Mouse (Mus musculus): ENCODE measurements at regions not wholly inside any gene's neighbourhood (a gene's known extent, or its start where the extent isn't known, plus 50 kb on each side); places are given as distances from the start of the nearest gene placed in this dataset.
A peak's percentile ranks its signal among the peaks of the same experiment; 100 is the strongest.

DNA sequence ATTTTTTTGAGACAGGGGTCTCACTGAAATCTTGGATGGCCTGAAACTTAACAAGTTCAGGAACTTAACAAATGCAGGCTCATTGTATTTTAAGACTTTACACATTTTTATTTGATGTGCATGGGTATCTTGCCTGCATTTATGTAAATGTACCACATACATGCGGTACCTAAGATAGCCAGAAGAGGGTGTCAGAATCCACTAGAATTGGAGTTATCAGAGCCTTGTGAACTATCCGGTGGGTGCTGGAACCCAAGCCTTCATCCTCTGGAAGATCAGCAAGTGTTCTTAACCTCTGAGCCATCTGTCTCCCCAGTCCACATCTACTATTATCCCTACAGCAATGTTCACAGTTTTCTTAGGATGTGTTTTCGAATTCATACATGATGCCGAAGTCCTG is 245.7 kb upstream of the Id4 start:
- Histone ChIP-seq H3K9me3 (ENCODE audit: control insufficient read depth, low read length) (no peaks in the 10 kb centered on the region), H3K36me3 (ENCODE audit: control insufficient read depth, insufficient read depth, low read length) (no peaks in the 10 kb centered on the region), H3K4me2 (ENCODE audit: low read length) (no peak overlapping the region), H3K27me3 (replicated peaks; ENCODE audit: control insufficient read depth, insufficient read depth, low read length) (no peaks in the 10 kb centered on the region), H3K4me1 (ENCODE audit: control insufficient read depth, insufficient read depth, low read depth, low read length) (0 out of 2 replicates have a peak, but pooled peaks cover 2% of the 10 kb centered on the region), H3K27ac (ENCODE audit: low read depth, low read length) (no peak overlapping the region), H3K9ac (ENCODE audit: low read depth, low read length) (no peak overlapping the region), H3K4me3 (ENCODE audit: low read length) (no peak overlapping the region)
- no peak for ATAC-seq
- WGBS = 81% methylated on average over 4 of the region's 4 CpGs

DNA sequence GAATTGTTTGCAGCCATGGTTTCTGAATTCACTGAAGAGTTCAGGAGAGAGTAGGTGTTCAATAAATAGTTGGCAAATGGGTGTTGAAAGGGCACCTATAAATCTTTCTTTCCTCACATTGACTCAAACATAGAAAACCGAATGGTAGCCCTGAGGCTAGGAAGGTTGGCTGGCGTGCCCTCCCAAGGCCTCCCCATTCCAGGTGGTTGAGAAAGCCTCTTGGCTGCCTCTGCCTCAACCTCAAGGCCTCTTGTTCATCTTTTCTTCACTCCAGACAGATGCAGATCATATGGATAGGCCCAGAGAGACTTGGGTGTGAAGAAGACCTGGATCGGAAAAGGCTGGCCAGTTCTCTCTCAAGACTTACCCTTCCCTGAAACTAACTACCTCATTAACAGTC is 245.0 kb upstream of the Id4 start:
- Histone ChIP-seq H3K4me2 (ENCODE audit: low read length) (no peak overlapping the region), H3K9me3 (ENCODE audit: control insufficient read depth, low read length) (no peaks in the 10 kb centered on the region), H3K4me3 (ENCODE audit: low read length) (no peak overlapping the region), H3K27ac (ENCODE audit: low read depth, low read length) (no peak overlapping the region), H3K9ac (ENCODE audit: low read depth, low read length) (no peak overlapping the region), H3K36me3 (ENCODE audit: control insufficient read depth, insufficient read depth, low read length) (no peaks in the 10 kb centered on the region), H3K27me3 (replicated peaks; ENCODE audit: control insufficient read depth, insufficient read depth, low read length) (no peaks in the 10 kb centered on the region), H3K4me1 (ENCODE audit: control insufficient read depth, insufficient read depth, low read depth, low read length) (0 out of 2 replicates have a peak, but pooled peaks cover 2% of the 10 kb centered on the region)
- ATAC-seq = no peak
- WGBS = 89% methylated on average over 3 of the region's 3 CpGs

DNA sequence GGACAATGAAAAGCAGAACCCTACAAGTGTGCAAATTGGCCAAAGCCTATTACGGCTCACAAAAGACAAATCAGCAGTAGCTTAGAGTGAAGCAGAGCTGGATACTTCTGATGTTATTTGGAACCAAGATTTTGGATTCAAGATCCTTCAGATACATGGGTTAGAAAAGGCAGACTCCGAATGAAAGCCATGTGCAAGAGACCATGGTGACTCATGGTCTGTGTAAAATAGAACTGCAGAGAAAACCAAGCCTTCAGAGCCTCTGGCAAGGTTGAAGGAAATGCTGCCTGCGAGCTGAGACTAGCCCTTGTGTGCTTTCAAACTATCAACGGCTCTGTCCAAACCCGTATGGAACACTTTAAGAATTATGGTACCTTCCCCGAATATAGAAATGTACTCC is 244.4 kb upstream of the Id4 start:
- Histone ChIP-seq H3K9me3 (ENCODE audit: control insufficient read depth, low read length) (no peaks in the 10 kb centered on the region), H3K36me3 (ENCODE audit: control insufficient read depth, insufficient read depth, low read length) (no peaks in the 10 kb centered on the region), H3K4me3 (ENCODE audit: low read length) (no peak overlapping the region), H3K4me1 (ENCODE audit: control insufficient read depth, insufficient read depth, low read depth, low read length) (0 out of 2 replicates have a peak, but pooled peaks cover 2% of the 10 kb centered on the region), H3K9ac (ENCODE audit: low read depth, low read length) (no peak overlapping the region), H3K27ac (ENCODE audit: low read depth, low read length) (no peak overlapping the region), H3K27me3 (replicated peaks; ENCODE audit: control insufficient read depth, insufficient read depth, low read length) (no peaks in the 10 kb centered on the region), H3K4me2 (ENCODE audit: low read length) (no peak overlapping the region)
- 94% methylated on average over 6 of the region's 6 CpGs for WGBS
- no peak for ATAC-seq

DNA sequence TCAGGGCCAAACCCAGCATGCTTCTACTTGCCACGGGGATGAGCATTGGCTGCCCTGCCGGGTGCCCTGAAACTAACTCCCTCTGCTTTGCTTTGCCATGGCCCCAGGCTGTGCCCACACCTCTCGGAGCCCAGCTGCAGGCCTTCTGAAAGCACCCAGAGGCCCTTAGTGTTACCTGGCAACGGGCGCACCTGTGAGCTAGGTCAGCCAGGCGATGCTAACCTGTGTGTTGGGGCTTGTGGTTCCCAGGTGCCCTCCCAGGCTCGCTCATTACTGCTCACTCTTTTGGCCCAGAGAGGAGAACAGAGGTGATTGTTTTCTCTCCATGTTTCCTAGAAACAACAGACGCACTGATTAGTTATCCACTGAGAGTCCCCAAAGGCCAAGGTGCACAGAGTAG is 243.4 kb upstream of the Id4 start:
- WGBS = 74% methylated on average over 8 of the region's 8 CpGs
- Histone ChIP-seq H3K9me3 (ENCODE audit: control insufficient read depth, low read length) (no peaks in the 10 kb centered on the region), H3K9ac (ENCODE audit: low read depth, low read length) (no peak overlapping the region), H3K36me3 (ENCODE audit: control insufficient read depth, insufficient read depth, low read length) (no peaks in the 10 kb centered on the region), H3K4me1 (ENCODE audit: control insufficient read depth, insufficient read depth, low read depth, low read length) (0 out of 2 replicates have a peak, but pooled peaks cover 2% of the 10 kb centered on the region), H3K4me3 (ENCODE audit: low read length) (no peak overlapping the region), H3K4me2 (ENCODE audit: low read length) (no peak overlapping the region), H3K27ac (ENCODE audit: low read depth, low read length) (no peak overlapping the region), H3K27me3 (replicated peaks; ENCODE audit: control insufficient read depth, insufficient read depth, low read length) (no peaks in the 10 kb centered on the region)
- no peak for ATAC-seq

DNA sequence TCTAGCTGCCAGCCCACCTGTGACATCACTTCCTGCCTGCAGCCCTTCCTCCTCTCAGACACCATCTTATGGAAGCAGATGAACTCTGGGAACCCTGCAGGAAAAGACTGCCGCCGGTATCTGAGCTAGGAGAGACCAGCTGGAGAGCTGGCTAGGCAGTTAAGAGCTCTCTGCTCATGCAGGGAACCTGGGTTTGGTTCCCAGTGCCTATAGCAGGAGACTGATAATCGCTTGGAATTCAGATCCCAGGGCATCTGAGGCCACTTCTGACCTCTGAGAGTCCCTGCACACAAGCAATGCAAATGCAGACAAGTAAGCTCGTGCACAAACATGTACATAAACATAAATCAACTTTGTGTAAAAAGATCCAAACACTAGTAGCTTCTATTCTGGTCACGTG is 242.4 kb upstream of the Id4 start:
- no peak for ATAC-seq

DNA sequence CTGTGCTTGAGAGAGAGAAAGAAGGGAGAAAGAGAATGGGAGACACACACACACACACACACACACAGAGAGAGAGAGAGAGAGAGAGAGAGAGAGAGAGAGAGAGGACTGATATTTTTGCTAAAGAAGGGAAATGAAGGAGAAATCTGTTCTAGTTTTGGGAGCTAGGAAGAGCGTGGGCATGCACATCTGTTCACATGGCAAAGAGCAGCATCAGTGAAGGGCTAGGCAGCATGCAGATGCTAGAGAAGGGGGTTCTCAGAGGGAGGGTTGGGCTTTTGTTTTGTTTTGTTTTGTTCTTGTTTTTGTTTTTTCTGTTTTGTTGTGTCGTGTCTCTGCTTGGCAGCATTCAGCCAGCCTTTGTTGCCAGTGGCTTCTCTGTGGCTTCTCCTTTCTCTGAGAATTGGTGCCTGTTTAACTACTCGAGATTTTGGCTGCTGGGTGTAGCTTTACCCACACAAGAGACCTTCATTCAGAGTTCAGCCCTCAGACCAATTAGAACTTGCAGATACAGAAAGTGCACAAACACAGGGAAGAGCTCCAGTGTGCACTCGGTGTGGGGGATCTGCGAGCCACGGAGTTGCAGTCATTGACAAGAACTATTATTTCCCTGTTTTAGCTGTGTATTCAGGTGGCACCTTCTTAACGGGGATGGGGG is 237.9 kb upstream of the Id4 start:
- Histone ChIP-seq H3K4me1 (ENCODE audit: control insufficient read depth, insufficient read depth, low read depth, low read length) (peaks cover 3% of the 10 kb centered on the region; the same call in 1 of the 2 replicates), H3K27me3 (replicated peaks; ENCODE audit: control insufficient read depth, insufficient read depth, low read length) (no peaks in the 10 kb centered on the region), H3K4me2 (ENCODE audit: low read length) (no peak overlapping the region), H3K9me3 (ENCODE audit: control insufficient read depth, low read length) (no peaks in the 10 kb centered on the region), H3K4me3 (ENCODE audit: low read length) (no peak overlapping the region), H3K36me3 (ENCODE audit: control insufficient read depth, insufficient read depth, low read length) (no peaks in the 10 kb centered on the region), H3K9ac (ENCODE audit: low read depth, low read length) (no peak overlapping the region), H3K27ac (ENCODE audit: low read depth, low read length) (no peak overlapping the region)
- 46% methylated on average over 7 of the region's 7 CpGs for WGBS
- no peak for ATAC-seq

More for the DNA sequence above, 242.4 kb upstream of the Id4 start:
- H3K4me2 ChIP-seq (ENCODE audit: low read length) = no peak overlapping the region
- H3K9me3 ChIP-seq (ENCODE audit: control insufficient read depth, low read length) = no peaks in the 10 kb centered on the region
- no peaks in the 10 kb centered on the region for H3K36me3 ChIP-seq (ENCODE audit: control insufficient read depth, insufficient read depth, low read length)
- WGBS = 73% methylated on average over 5 of the region's 5 CpGs
- no peaks in the 10 kb centered on the region for H3K27me3 ChIP-seq (replicated peaks; ENCODE audit: control insufficient read depth, insufficient read depth, low read length)
- H3K4me1 ChIP-seq (ENCODE audit: control insufficient read depth, insufficient read depth, low read depth, low read length) = 0 out of 2 replicates have a peak, but pooled peaks cover 2% of the 10 kb centered on the region
- no peak overlapping the region for H3K9ac ChIP-seq (ENCODE audit: low read depth, low read length)
- H3K4me3 ChIP-seq (ENCODE audit: low read length) = no peak overlapping the region
- no peak overlapping the region for H3K27ac ChIP-seq (ENCODE audit: low read depth, low read length)

DNA sequence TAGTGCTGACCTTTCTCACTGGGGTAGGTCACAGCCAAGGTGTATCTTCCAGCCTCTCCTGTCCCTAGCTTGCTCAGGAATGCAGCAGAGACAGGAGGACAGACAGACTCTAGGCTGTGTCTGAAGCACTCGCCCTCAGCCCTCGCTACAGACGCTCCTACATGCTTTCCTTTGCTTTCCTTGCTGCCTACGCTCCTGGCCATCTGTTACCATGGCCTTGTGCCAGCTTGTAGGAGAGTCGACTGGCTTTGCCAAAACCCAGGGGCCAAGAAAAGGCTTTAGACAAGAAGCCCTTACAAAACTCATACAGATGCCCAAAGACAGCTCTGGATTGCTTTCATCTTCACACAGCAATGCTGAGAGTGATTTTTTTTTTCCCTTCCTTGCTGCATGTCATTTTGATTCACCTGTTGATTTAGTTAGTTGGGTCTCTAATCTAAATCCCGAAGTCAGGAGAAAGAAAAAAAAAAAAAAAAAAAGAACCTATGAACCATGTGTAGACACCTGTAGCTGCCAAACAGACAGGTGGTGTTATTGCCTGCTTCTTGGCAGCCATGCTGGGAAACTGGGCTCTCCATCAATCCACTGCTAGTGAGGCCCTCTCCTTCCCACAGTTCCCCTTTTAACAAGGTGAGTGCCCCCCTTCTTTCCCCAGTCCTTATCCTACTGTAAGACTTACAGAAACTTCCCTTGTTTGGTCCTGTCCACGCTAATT is 233.1 kb upstream of the Id4 start:
- Histone ChIP-seq H3K4me3 (ENCODE audit: low read length) (no peak overlapping the region), H3K27ac (ENCODE audit: low read depth, low read length) (no peak overlapping the region), H3K4me2 (ENCODE audit: low read length) (no peak overlapping the region), H3K9ac (ENCODE audit: low read depth, low read length) (no peak overlapping the region), H3K36me3 (ENCODE audit: control insufficient read depth, insufficient read depth, low read length) (no peaks in the 10 kb centered on the region), H3K27me3 (replicated peaks; ENCODE audit: control insufficient read depth, insufficient read depth, low read length) (no peaks in the 10 kb centered on the region), H3K9me3 (ENCODE audit: control insufficient read depth, low read length) (no peaks in the 10 kb centered on the region), H3K4me1 (ENCODE audit: control insufficient read depth, insufficient read depth, low read depth, low read length) (peaks cover 5% of the 10 kb centered on the region; the same call in 1 of the 2 replicates)
- peak; percentile 80 for ATAC-seq
- WGBS = 31% methylated on average over 7 of the region's 7 CpGs

DNA sequence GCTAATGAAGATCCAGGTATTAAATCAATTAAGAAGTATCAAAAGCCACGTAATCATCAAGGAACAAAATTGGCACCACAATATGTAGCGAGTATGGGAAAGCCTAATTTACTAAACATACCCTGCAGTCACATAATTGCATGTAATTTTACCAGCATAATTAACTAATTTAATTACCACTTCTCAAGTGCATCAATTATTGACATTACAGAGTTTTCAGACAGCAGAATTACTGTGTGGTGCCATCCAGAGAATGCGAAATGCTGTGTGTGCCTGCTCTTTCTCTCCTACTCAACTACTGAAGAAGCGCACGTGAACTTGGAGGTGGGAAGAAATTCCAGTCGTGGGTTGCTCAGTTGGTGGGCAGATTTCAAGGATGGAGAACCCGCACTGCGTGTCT is 229.5 kb upstream of the Id4 start:
- Histone ChIP-seq H3K4me1 (ENCODE audit: control insufficient read depth, insufficient read depth, low read depth, low read length) (peaks cover 5% of the 10 kb centered on the region; the same call in 1 of the 2 replicates), H3K36me3 (ENCODE audit: control insufficient read depth, insufficient read depth, low read length) (no peaks in the 10 kb centered on the region), H3K9me3 (ENCODE audit: control insufficient read depth, low read length) (no peaks in the 10 kb centered on the region), H3K4me2 (ENCODE audit: low read length) (no peak overlapping the region), H3K27ac (ENCODE audit: low read depth, low read length) (no peak overlapping the region), H3K4me3 (ENCODE audit: low read length) (no peak overlapping the region), H3K9ac (ENCODE audit: low read depth, low read length) (no peak overlapping the region), H3K27me3 (replicated peaks; ENCODE audit: control insufficient read depth, insufficient read depth, low read length) (no peaks in the 10 kb centered on the region)
- no peak for ATAC-seq
- WGBS = 62% methylated on average over 8 of the region's 8 CpGs

DNA sequence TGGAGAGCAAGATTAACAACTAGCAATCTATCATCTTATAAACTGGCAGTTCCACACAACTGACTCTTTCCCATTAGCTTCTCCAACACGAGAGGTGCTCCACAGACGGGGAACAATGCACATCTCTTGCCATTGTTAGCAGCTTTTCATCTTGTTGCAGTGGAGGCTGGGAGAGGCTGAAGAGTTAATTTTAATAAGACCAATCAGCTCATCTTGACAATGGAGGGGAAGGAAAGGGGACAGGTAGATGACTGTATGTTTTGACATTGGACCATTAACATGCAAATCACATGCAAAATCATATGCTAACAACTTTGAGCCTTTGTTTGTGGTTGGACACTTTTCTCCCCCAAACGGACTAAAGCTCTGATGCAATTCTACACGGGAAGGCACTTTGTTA is 218.9 kb upstream of the Id4 start:
- Histone ChIP-seq H3K4me2 (ENCODE audit: low read length) (no peak overlapping the region), H3K4me3 (ENCODE audit: low read length) (no peak overlapping the region), H3K27ac (ENCODE audit: low read depth, low read length) (no peak overlapping the region), H3K9me3 (ENCODE audit: control insufficient read depth, low read length) (no peaks in the 10 kb centered on the region), H3K9ac (ENCODE audit: low read depth, low read length) (no peak overlapping the region), H3K27me3 (replicated peaks; ENCODE audit: control insufficient read depth, insufficient read depth, low read length) (no peaks in the 10 kb centered on the region), H3K4me1 (ENCODE audit: control insufficient read depth, insufficient read depth, low read depth, low read length) (no peaks in the 10 kb centered on the region), H3K36me3 (ENCODE audit: control insufficient read depth, insufficient read depth, low read length) (no peaks in the 10 kb centered on the region)
- WGBS = 32% methylated on average over 4 of the region's 4 CpGs
- no peak for ATAC-seq

Data from hindbrain, embryonic 16.5 days (tissue).